Mouse (Mus musculus) G1E (cell line): ENCODE results near the gene Cdcp2. TPM values are rescaled to one million over a fixed set of nuclear protein-coding genes. Genes with fewer than 3 reads are reported as not detected.

Source experiments
- ATAC-seq: 2 replicates; pipeline ENCODE4 v1.8.0; 2016; ENCODE audit warnings: mild to moderate bottlenecking; ENCODE audit not compliant: insufficient number of reproducible peaks, poor library complexity, low FRiP score, severe bottlenecking; ENCODE audit errors: extremely low read depth
- DNase-seq: peaks from one replicate; pipeline ENCODE4 v3.0.0; 2012; ENCODE audit warnings: low spot score
- H3K27me3 ChIP-seq: 2 replicates; pipeline ENCODE4 v1.6.1; 2012; ENCODE audit warnings: mild to moderate bottlenecking, low read length, inconsistent platforms; ENCODE audit not compliant: insufficient read depth
- H3K36me3 ChIP-seq: replicated peaks from 2 replicates; pipeline ENCODE3; 2012; ENCODE audit warnings: mild to moderate bottlenecking, inconsistent platforms
- H3K4me1 ChIP-seq: 2 replicates; pipeline ENCODE4 v1.6.1; 2012; ENCODE audit warnings: low read depth, low read length, inconsistent platforms, mixed read lengths; ENCODE audit not compliant: insufficient read depth
- H3K4me3 ChIP-seq: 2 replicates; pipeline ENCODE4 v1.5.1; 2012; ENCODE audit warnings: low read depth, mild to moderate bottlenecking, inconsistent platforms, low read length, moderate library complexity, mixed read lengths
- H3K9me3 ChIP-seq: replicated peaks from 2 replicates; pipeline ENCODE4 v1.6.1; 2012; ENCODE audit warnings: inconsistent platforms
- CTCF ChIP-seq: IDR thresholded peaks from 2 replicates; pipeline ENCODE4 v1.5.1; 2012; ENCODE audit warnings: low read depth, low read length, inconsistent platforms, mixed read lengths
- GATA1 ChIP-seq: IDR thresholded peaks from 2 replicates; pipeline ENCODE4 v1.6.1; 2012; ENCODE audit warnings: borderline replicate concordance, low read length, inconsistent platforms, mixed read lengths
- GATA2 ChIP-seq: IDR thresholded peaks from 2 replicates; pipeline ENCODE4 v1.6.1; 2012; ENCODE audit warnings: low read depth, low read length, inconsistent platforms, borderline replicate concordance
- POLR2AphosphoS5 ChIP-seq: IDR thresholded peaks from 2 replicates; pipeline ENCODE4 v1.6.1; 2012; ENCODE audit warnings: low read depth, low read length, inconsistent platforms; ENCODE audit not compliant: insufficient replicate concordance
- TAL1 ChIP-seq: conservative IDR thresholded peaks from 2 replicates; pipeline ENCODE4 v1.6.1; 2012; ENCODE audit warnings: low read depth, low read length, inconsistent platforms, mixed read lengths
- polyA plus RNA-seq: library from polyadenylated mRNA; stranded (reverse); fragments of >175 nt; gene quantifications from 2 replicates; pipeline ENCODE4 v1.2.3, GENCODE M21; 2012
- total RNA-seq, 2 experiments: library from RNA; stranded (forward) in 1 of 2; stranded (reverse) in 1 of 2; fragments of 200-1000 nt in 1 of 2; fragments of >200 nt in 1 of 2; fragmentation: Nextera tagmentation in 1 of 2; gene quantifications; 2 replicates each; pipeline ENCODE4 v1.2.3; 2014 to 2017

Gene Cdcp2
- total and polyA plus RNA-seq, 3 experiments, result 0.11 TPM; not detected in 2

- TF ChIP-seq TAL1 (no peak), POLR2AphosphoS5 (no peak), GATA2 (no peak), GATA1 (no peak), CTCF (no peak)
- DNase-seq (no peak), ATAC-seq (no peak)
- Histone ChIP-seq H3K36me3 (peaks cover 26% of the 10 kb centered on the region), H3K4me3 (no peak overlapping the region), H3K9me3 (no peaks in the 10 kb centered on the region), H3K4me1 (peaks cover 3% of the 10 kb centered on the region; the same call in 1 of the 2 replicates), H3K27me3 (peaks cover 18% of the 10 kb centered on the region)
These were observed 39.0 kb downstream of the Cdcp2 start for GRCm38 (mm10) chr4:107135663-107136062.

- Histone ChIP-seq H3K27me3 (peaks cover 14% of the 10 kb centered on the region), H3K36me3 (peaks cover 34% of the 10 kb centered on the region), H3K4me3 (no peak overlapping the region), H3K9me3 (no peaks in the 10 kb centered on the region), H3K4me1 (peaks cover 3% of the 10 kb centered on the region; the same call in 1 of the 2 replicates)
- no peak for ATAC-seq
- TF ChIP-seq CTCF (no peak), GATA1 (no peak), GATA2 (no peak), TAL1 (no peak), POLR2AphosphoS5 (no peak)
- no peak for DNase-seq
These were observed 39.8 kb downstream of the Cdcp2 start for GRCm38 (mm10) chr4:107136531-107136930.

- TF ChIP-seq POLR2AphosphoS5 (no peak), TAL1 (no peak), GATA1 (no peak), CTCF (no peak), GATA2 (no peak)
- H3K4me3 ChIP-seq, result no peak overlapping the region
- no peak for ATAC-seq
- H3K9me3 ChIP-seq, result no peaks in the 10 kb centered on the region
- peaks cover 59% of the 10 kb centered on the region for H3K36me3 ChIP-seq
- peaks cover 3% of the 10 kb centered on the region; the same call in 1 of the 2 replicates for H3K27me3 ChIP-seq
- no peak for DNase-seq
- H3K4me1 ChIP-seq, result peaks cover 3% of the 10 kb centered on the region; the same call in 1 of the 2 replicates
These were observed 42.5 kb downstream of the Cdcp2 start for GRCm38 (mm10) chr4:107138948-107139835.

GRCm38 (mm10) chr4:107139836-107140631 is 43.3 kb downstream of the Cdcp2 start:
- Histone ChIP-seq H3K9me3 (no peaks in the 10 kb centered on the region), H3K4me3 (no peak overlapping the region), H3K36me3 (peaks cover 65% of the 10 kb centered on the region), H3K4me1 (peaks cover 3% of the 10 kb centered on the region; the same call in 1 of the 2 replicates), H3K27me3 (peaks cover 3% of the 10 kb centered on the region; the same call in 1 of the 2 replicates)
- TF ChIP-seq GATA2 (no peak), POLR2AphosphoS5 (no peak), CTCF (no peak), GATA1 (no peak), TAL1 (no peak)
- DNase-seq, result no peak
- no peak for ATAC-seq

- DNase-seq (no peak), ATAC-seq (no peak)
- Histone ChIP-seq H3K4me3 (no peak overlapping the region), H3K36me3 (peaks cover 85% of the 10 kb centered on the region), H3K9me3 (no peaks in the 10 kb centered on the region), H3K4me1 (peaks cover 3% of the 10 kb centered on the region; the same call in 1 of the 2 replicates), H3K27me3 (no peaks in the 10 kb centered on the region)
- TF ChIP-seq GATA1 (no peak), POLR2AphosphoS5 (no peak)
These were observed 46.8 kb downstream of the Cdcp2 start for GRCm38 (mm10) chr4:107143511-107143910.

- no peak for TF ChIP-seq GATA2
- no peak for TF ChIP-seq GATA1
- TF ChIP-seq CTCF, result no peak
- no peak for TF ChIP-seq TAL1
- no peak for TF ChIP-seq POLR2AphosphoS5
- H3K9me3 ChIP-seq, result no peaks in the 10 kb centered on the region
- H3K36me3 ChIP-seq, result peaks cover 82% of the 10 kb centered on the region
- no peak overlapping the region for H3K4me3 ChIP-seq
- DNase-seq, result no peak
- H3K4me1 ChIP-seq, result no peaks in the 10 kb centered on the region
- H3K27me3 ChIP-seq, result no peaks in the 10 kb centered on the region
- ATAC-seq, result no peak
These were observed 54.3 kb downstream of the Cdcp2 start for GRCm38 (mm10) chr4:107150991-107151390.
